Mouse (Mus musculus) layer of hippocampus, postnatal 14 days (tissue): ENCODE measurements around the gene Ptpn14. TPM values are rescaled to one million over a fixed set of nuclear protein-coding genes. Genes with fewer than 3 reads are reported as not detected.

ENCODE experiments used
- DNase-seq, 2 experiments: peaks; one replicate each; pipeline ENCODE4 v3.0.0; 2021 to 2022; ENCODE audit warnings: low spot score in 2 of 2, mixed read lengths in 1 of 2
- total RNA-seq, 2 experiments: library from RNA; stranded (reverse); gene quantifications; 2 replicates each; pipeline ENCODE4 v1.2.3; 2021

Gene Ptpn14
- total RNA-seq, 2 experiments from 2014 or later = 12.0 to 15.7 TPM

DNA sequence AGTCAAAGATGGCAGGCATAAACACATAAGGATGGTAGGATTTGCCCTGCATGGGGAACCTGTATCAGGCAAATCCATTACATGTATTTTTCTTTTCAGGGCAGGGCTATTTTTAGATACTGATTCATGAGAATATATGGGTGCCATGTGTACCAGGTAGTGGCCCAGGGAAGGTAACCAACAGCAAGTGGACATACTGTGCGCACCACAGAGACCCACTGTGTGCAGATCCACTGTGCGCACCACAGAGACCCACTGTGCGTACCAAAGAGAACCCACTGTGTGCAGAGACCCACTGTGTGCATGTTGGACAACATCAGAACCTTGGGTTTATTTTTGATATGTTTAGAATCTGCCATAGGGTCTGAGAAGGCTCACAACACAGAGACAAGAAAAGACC is 135.7 kb downstream of the Ptpn14 start:
- no peak for DNase-seq

DNA sequence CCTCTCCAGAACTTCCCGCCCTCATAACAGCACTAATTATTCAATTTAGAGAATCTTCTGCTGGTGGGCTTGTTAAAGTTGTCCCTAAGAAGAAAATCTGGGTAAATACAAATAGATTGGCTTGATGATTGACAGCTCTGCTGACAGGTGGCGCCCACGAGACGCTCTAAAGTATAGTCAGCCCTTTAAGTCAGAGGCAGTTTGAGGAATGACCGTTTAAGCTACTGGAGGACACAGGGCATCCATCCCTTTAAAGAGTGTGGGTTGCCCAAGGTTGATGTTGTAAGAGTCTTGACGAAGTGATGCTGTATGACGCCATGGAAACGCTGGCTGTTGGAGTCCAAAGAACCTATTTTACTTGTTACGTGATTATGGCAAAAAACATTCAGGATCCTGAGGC is 136.2 kb downstream of the Ptpn14 start:
- DNase-seq = no peak

DNA sequence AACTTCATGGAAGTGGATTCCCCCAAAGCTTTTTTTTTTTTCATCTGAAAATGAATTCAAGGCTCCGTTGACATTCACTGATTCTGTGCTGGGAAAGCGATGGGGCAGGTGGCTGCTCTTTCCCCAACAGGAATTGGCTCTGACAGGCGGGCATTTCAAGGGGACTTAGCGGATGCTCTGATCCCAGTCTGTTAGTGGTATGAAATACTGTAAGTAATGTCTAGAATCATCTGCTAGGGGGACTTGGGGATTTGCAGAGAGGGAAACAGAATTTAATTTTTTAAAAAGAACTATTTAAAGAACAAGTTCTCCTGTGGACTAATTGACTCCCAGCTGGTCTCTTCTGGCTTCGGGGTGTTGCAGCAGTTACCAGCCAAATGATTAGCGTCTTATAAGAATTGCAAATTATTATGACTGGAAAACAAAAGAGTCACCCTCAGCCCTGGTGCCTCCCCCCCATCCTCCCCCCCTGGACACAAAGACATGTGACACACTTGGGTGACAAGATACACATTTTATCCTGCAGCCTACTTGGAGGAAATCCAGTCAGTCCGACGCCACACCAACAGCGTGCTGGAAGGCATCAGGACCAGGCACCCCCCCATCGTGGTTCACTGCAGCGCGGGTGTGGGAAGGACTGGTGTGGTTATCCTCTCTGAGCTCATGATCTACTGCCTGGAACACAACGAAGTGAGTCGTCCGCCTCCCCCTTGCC is 136.9 kb downstream of the Ptpn14 start:
- no peak for DNase-seq

DNA sequence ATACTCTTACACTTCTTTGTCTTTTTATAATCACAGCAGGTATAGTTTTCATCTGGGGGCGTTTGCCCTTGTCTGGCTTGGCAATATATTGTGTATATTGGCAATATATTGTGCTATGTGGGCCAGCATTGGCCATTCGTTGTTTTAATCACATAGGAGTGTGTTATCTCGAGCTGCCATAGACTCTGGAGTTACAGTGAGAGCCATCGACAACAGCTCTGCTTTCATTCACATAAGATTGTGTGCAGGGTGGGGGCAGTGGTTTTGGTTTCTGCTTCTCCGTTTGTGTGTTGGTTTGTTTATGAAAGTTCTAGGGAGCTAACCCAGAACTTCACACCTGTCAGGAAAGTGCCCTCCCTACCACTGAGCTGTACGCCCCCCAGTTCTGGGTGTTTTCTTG is 138.6 kb downstream of the Ptpn14 start:
- no peak for DNase-seq

DNA sequence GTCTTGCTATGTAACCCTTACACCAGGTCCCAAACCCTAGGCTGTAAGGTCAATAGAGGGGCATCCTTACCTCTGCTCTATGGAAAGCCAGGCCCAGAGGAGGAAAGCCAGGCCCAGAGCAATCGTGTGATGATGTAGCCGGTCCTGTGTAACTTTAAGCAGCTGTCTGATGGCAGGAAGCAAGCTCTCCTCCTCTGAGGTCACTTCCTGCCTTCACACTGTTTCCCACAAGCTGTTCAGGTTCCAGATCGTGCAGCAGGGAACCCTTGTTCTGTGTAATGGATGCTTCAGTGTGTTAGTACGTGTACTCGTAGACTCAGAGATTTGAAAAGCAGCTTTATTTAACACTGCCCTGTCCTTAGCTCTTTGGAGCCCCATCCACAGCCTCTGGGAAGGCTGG is 139.0 kb downstream of the Ptpn14 start:
- no peak for DNase-seq

DNA sequence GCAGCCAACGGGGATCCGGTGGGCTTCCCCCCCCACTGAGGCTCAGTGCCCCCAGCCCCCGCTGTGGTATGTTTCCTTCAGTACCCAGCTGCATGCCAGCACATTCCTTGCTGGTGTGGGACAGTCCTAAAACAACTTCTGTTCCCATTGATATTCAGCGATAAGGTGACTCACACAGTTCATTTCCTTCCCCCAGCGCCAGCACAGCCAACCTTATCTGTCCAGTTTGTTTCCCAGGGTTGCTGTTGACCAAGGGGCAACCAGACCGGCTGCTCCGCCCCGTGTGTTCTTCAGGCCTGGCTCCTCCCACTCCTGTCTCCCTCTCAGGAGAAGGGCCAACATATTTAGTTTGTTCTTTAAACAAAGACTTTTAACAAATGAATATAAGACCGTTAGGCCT is 139.4 kb downstream of the Ptpn14 start:
- DNase-seq = no peak

DNA sequence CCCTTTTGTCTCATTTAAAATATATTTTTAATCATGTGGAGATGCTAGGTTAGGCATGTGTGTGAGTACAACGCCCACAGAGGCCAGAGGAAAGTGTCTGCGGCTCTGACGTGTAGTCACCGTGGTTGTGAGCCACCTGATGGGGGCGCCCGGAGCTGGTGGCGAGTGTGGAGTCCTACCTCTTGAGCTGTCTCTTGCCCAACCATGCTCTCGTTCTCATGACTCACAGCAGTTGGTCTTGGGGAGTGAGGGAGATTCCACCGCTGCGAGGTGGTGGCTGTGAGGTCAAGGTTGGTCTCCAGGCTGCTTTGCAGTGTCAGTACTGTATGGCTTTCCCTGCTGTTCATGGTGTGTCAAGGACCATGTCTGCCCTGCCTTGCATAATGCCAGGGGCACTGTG is 140.0 kb downstream of the Ptpn14 start:
- DNase-seq = no peak

DNA sequence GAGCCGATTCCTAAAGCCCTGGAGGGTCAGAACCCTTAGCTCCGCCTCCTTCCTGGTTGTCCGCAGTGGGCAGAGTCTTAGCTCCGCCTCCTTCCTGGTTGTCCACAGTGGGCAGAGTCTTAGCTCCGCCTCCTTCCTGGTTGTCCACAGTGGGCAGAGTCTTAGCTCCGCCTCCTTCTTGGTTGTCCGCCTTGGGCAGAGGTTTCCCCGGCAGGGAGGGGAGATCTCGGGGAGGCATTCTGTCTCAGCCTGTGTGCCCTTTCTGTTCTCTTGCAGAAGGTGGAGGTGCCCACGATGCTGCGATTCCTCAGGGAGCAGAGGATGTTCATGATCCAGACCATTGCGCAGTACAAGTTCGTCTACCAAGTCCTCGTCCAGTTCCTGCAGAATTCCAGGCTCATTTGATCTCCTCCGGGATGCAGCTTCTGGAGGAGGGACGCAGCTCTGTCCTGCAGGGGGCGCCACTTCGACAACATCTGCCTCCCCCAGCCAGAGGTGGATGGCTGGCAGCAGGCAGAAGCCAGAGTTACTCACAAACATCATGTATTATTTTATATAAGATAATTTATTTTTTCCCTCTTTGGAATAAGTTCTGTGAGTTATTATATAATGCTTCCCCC is 141.7 kb downstream of the Ptpn14 start:
- no peak for DNase-seq

DNA sequence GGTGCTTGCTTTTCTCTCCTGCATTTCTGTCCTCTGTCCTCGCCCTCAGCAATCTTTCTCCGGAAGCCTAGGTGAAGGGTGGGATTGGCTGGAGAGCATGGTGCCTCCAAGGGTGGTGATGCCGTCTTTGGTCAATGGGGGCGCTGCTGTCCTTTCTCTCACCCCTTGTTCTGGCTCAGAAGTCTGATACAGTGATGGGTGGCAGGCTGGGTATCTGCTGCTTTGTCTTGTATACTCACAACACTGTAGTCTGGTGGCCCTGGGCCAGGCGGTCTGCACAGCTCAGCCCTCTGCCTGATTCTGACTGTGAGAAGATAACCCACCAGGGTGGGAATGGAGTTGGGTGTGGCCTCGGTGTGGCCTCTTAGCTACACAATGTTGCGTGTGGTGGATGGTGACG is 142.5 kb downstream of the Ptpn14 start:
- DNase-seq = no peak

DNA sequence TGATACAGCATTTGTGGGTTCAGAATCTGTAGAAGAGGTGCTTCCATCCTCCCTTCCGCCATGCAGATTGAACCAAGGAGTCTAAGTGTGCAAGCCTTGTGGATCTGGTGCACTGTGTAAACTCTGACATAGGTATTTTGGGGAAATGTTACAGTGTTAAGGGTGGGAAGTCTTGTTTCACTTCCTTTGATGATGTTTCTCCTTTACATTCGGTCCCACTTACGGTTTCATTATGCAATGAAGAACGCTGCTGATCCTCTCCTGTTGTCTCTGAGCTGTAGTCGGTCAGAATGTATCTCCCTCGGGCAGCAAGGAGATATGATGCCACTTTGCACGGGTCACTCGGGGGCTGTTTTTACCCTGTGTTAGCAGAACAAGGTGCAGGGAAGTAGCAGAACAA is 143.6 kb downstream of the Ptpn14 start:
- no peak for DNase-seq

DNA sequence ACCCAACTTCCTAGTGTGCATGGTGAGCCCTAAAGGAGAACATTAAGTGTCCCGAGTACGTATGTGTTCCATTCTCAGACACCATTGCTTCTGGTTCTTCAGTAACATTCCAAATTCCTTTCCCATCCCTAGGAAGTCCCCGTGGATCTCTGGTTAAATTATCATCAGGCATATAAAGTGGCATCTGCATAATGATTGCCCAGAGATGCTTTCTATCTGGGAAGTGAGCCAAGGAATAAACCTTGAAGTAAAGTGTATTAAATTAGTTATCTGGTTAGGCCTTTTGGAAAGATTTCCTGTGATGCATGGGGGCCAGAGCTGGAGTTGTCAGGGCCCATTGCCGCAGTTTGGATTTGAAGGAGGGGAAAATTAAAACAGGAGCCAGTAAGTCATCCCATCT is 144.0 kb downstream of the Ptpn14 start:
- DNase-seq = no peak

DNA sequence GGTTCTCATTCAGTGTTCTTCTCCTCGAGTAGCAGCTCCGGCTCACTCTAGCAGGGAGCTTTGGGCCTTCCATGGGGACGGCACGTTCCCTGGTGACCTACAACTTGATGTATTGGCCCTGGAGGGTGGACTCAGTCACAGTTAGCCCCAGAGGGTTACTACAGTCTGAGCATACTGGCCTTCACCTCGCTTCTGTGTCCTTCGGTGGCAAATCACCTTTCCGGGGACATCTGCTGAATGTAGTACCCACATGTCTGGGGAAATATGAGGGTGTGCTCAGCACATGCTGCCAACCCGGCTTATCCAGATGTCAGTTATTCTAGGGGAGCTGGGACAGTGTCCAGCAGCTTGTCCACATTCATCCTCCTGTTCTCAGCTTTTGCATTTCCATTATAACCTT is 145.5 kb downstream of the Ptpn14 start:
- DNase-seq = no peak

DNA sequence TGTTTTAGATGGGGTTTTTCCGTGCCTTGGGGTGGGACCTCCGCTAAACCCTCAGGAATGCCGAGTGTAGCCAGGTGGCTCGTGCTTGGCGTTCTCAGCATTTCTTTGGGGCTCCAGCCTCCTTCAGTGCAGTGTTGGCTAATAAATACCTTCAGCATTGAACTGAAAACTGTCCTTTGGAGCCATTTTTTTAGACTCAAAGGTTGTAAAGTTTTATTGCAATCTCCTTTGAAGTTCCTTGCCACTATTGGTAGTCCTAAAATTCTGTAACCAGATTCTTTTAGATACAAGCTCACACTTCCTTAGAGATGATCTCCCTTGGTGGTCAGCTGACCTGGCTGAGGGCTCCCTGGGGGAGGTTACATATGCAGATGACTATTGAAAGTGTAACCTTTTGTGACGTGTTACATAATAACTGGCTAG is 147.4 kb downstream of the Ptpn14 start:
- DNase-seq = no peak

DNA sequence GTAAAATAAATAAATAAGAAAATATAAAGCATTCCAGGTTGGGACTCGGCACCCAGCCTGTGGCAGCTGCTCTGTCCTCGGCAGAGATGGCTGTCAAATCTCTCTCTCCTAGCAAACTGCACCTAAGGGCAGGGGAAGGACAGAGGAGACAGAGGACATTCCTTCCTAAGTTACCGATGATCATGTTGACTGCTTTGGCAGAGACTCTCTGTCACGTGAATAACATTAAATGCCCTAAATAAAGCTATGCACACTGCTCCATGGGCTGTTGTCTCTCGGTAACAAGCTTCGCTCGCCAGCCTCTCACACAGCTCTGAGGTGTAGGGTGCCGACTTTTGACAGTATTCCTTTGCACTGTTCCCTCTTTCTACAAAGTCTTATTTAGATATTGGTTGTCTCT is 148.1 kb downstream of the Ptpn14 start:
- no peak for DNase-seq

DNA sequence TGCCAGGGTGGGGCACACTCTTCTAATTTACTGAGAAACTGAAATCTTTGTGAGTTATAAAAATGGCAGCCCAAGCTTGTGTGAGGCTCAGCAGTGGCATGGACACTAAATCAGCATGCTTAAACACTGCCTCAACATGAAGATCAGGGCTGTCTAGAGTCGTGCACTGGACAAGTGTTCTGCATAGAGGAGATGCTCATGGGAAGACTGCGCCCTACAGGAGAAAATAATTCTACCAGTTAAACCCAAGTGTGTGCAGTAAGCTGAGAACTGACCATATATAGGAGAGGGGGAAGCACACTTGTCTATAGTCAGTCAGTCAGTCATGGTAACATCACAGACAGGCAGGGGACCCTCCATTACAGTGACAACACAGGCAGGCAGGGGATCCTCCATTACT is 151.1 kb downstream of the Ptpn14 start:
- DNase-seq = no peak

DNA sequence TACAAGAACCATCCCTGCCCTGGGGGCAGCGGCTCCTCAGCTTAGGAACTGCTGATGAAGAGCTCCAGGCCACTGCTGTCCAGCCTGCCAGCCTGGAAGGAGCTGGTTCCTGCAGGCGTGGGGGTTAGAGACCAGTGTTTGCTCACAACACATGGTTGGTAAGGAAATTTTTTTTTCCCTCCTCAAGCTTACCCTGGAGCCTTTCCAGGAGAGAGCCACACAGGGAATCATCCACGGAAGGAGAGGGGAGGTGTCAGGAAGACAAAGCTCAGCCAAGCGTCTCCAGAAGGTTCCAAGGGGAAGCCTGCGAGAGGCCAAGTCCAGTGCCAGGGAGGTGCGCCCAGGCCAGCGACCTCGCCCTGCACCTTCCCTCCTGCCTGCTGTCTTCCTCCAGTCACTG is 151.9 kb downstream of the Ptpn14 start:
- no peak for DNase-seq

DNA sequence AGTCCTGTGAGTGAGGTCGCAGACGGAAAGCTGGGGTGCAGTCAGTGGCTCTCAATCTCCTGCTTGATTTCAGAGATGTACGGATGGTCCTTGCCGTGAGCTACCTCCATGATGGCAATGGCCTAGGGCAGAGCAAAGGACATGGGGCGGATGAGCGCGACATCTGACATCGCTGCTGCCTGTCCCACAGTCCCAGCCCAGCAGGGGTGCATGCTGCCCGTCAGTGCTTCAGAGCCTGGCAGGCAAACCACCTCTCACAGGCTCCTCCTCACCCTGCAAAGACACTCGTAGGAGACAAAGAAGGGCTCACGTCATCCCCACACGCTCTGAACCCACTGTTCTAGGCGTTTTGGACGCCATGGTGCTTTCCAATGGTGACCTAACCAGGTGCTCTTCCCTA is 152.7 kb downstream of the Ptpn14 start:
- no peak for DNase-seq

DNA sequence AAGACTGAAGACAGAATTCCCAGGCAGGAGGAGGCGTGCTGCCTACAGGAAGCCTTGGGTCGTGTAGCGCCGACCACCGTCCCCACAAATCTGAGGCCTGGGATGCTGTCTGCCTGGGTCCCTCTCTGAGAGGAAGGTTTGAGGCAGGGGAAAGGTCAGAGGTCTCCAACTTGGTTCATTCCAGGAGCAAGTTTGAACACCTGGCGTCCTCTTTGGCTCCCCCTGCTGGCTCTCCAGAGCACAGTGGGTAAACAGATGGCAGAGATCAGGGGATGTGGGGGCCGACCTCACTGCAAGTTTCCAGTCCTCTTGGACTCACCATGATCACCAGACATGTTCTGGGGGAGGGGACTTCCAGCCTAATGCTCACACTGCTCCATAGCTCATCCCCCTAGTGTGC is 154.8 kb downstream of the Ptpn14 start:
- no peak for DNase-seq

DNA sequence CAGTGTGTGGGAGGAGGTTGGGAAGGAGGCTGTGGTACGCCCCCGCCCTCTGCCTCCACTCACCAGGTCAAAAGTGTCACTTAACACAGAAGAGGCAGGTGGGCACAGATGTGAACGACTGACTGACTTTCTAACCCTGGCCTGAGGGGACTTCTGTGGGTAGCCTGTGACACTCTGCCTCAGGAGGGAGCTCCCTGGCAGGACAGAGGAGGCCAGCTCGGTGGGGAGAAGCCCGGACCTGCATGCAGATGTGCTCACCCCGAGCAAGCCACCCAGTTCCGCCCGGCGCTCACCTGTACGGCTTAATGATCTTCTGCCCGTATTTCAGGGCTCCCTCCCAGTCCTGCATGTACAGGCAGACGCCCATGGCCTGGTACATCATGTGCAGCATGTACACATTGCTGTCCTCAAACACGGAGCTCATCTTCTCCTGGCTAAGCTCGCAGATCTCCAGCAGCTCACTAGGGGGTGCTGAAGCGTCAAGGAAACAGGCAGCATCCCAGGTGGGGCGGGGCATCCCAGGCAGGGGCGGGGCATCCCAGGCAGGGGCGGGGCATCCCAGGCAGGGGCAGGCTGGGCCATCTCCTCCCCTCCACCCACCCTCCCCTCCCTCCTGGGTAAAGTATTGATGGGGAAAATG is 155.6 kb downstream of the Ptpn14 start:
- peak; percentile 43 to 63 for DNase-seq

DNA sequence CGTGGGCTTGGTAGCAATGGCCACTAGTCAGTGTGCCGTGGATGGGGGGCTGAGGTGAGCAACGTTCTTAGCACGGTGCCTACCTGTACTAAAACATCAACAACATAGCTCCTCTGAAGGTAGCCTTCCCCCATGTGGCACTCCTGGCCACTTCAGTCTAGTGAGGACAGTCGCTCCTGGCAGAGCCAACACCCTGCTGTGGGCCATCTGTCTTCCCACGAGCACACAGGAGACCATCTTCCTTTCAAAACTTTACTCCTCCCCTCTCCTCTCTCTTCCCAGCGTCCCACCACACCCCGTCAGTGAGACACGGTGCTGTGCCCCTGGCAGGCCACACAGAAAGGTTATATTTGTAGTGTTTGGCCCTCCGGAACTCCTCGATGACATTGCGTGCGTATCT is 156.9 kb downstream of the Ptpn14 start:
- DNase-seq = no peak

DNA sequence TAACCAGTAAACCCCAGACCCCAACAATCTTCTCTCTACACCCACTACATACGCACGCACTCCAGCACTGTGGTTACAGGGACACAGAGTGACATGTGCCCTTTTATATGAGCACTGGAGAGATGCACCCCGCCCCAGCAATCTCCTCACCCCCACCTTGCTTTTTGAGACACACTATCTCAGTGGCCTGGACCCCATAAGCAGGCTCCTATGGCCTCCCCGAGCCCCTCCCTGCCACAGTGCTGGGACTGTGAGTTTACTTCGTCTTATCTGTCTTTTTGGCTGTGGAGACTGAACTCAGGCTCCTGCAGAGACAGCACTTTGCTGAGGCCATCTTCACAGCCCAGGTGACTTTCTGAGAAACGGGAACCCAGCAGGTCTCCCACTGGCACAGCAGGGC is 157.9 kb downstream of the Ptpn14 start:
- no peak for DNase-seq

DNA sequence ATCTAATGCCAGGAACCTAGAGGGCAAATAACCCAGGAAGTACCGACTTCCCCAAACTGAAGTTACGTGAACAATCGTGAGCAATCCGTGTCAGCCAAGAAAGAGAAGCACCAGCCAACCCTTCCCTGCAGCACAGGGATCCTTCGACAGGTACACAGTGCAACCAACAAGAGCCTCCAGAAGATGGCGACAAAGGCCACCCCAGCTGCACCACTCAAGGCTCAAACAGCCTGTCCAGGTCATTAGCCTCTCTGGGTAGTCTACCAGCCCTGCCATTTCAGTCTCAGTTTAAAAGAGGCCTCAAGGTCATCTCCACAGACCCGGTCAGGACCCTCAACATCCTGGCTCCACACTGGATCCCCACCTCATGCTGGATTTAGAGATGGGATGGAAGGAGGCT is 159.4 kb downstream of the Ptpn14 start:
- DNase-seq = peak; percentile 50 to 60

DNA sequence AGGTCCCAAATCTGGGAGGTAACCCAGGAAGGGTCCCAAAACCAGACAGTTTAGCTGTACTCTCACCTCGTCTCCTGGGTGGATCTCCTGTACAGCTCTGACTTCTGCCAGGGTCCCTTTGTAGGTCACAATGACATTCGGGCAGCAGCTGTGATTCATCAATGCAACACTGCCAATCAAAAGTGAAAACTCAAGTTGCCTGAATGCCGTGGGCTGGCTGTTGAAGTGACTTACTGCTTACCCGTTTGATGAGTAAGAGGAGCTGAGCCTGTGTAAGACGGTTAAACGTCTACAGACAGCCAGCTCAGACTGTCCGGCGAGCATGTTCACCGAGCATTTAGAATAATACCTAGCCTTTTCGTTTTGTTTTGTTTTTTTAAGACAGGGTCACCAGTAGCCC is 160.7 kb downstream of the Ptpn14 start:
- DNase-seq = no peak
